Mouse (Mus musculus): ENCODE results near the gene Ppp1r15a. TPM values are rescaled to one million over a fixed set of nuclear protein-coding genes. Genes with fewer than 3 reads are reported as not detected.

Ppp1r15a gene
- polyA plus RNA-seq, 1 experiment from 2014 or later = 14.3 TPM

DNA sequence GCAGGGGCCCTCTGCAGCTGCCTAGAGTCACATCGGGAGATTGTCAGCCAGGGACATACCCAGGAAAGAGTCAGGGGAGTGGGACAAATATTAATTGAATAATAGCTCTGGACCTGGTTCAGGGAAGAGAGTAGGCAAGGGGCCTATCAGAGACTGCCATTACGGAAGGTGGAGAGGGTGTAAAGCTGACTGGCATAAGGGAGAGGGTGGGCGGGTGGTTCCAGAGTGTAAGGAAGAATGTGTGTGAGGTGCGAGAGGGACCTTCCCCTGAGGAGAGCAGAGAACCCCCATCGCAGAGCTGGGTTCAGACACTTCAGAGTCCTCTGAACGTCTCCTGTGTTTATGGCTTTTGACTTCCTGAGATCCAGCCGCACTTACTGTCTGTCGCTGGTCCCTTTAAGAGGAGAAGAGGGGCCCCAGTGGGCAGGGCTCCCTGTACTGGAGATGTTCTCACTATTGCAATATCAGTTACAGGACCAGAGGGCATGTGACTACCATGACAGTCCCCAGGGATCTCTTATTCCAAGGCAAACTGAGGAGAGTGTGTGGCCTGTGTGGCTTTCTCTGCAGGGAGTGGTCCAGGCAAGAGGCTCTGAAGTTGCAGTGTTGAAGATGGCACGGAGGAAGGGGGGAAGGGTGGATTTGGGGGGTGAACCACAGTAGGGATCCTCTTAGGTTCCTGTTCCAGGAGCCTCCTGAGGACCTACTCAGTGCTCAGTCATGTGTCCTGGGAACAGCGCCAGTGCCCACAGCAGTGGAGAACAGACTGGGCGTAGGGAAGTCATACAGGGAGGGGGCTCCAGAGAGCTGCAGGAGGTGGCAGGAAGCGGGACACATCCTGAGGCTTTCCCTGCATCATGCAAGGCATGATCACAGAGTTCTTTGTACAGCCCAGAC lies 35.8 kb upstream of the Ppp1r15a start:
- Histone ChIP-seq H3K4me3 (no peak overlapping the region), H3K4me1 (replicated peaks) (no peaks in the 10 kb centered on the region; the same call in 1 of the 2 replicates), H3K4me2 (no peak overlapping the region), H3K9ac (peak overlapping the region; percentile 31; the same call in 1 of the 2 replicates), H3K27ac (no peak overlapping the region), H3K27me3 (peaks cover 11% of the 10 kb centered on the region; the same call in 1 of the 2 replicates), H3K9me3 (no peaks in the 10 kb centered on the region), H3K36me3 (no peaks in the 10 kb centered on the region)
- 55% methylated on average over 12 of the region's 12 CpGs for WGBS
- ATAC-seq (ENCODE audit: low FRiP score) = no peak

GRCm38 (mm10) chr7:45560843-45561623 lies 35.0 kb upstream of the Ppp1r15a start:
- Histone ChIP-seq H3K4me1 (replicated peaks) (no peaks in the 10 kb centered on the region; the same call in 1 of the 2 replicates), H3K4me2 (no peak overlapping the region), H3K4me3 (no peak overlapping the region), H3K27ac (no peak overlapping the region), H3K27me3 (peaks cover 11% of the 10 kb centered on the region; the same call in 1 of the 2 replicates), H3K36me3 (no peaks in the 10 kb centered on the region), H3K9me3 (no peaks in the 10 kb centered on the region), H3K9ac (no peak overlapping the region)
- WGBS = 29% methylated on average over 17 of the region's 17 CpGs
- ATAC-seq (ENCODE audit: low FRiP score) = 0 out of 2 replicates have a peak, but pooled peaks have one; percentile 71

DNA sequence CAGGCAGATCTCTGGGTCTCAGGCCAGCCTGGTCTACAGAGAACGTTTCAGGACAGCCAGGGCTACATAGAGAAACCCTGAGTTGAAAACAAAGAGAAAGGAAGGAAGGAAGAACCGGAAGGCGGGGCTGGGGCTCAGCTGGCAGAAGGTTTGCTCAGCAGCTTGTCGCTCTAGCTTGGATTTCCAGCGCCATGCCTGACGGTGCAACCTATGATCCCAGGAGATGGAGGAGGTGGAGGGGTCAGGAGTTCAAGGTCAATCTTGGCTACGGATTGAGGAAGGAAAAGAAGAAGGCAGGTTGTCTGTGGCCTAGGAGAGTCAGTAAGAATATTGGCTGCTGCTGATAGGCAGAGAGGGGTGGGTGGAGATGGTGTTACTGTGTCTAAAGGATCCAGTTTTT lies 34.2 kb upstream of the Ppp1r15a start:
- Histone ChIP-seq H3K36me3 (no peaks in the 10 kb centered on the region), H3K27me3 (peaks cover 11% of the 10 kb centered on the region; the same call in 1 of the 2 replicates), H3K27ac (no peak overlapping the region), H3K9me3 (no peaks in the 10 kb centered on the region), H3K4me2 (no peak overlapping the region), H3K4me3 (no peak overlapping the region), H3K9ac (no peak overlapping the region), H3K4me1 (replicated peaks) (no peaks in the 10 kb centered on the region; the same call in 1 of the 2 replicates)
- ATAC-seq (ENCODE audit: low FRiP score) = no peak
- WGBS = 78% methylated on average over 7 of the region's 7 CpGs

DNA sequence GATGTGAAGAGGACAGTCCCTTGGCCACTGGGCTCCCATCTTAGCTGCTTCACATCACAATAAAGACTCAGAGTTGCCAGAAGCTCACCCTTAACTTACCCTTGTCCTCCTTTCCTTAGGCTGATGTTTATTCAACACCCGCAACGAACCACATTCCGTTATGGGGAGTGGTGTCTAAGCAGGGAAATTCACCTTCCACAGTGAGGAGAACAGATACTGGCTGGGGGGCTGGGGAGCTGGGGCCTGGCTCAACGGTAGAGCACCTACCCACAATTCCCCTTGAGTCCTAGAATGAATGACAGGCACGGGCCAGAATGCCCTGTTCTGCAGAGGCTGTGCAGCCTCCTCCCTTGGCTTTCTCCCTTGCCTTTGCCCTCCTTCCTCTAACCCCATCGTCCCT lies 32.8 kb upstream of the Ppp1r15a start:
- Histone ChIP-seq H3K27me3 (peaks cover 11% of the 10 kb centered on the region; the same call in 1 of the 2 replicates), H3K4me3 (no peak overlapping the region), H3K9ac (no peak overlapping the region), H3K4me2 (no peak overlapping the region), H3K9me3 (no peaks in the 10 kb centered on the region), H3K4me1 (replicated peaks) (no peaks in the 10 kb centered on the region; the same call in 1 of the 2 replicates), H3K36me3 (no peaks in the 10 kb centered on the region), H3K27ac (no peak overlapping the region)
- no peak for ATAC-seq (ENCODE audit: low FRiP score)
- WGBS = 69% methylated on average over 5 of the region's 6 CpGs

GRCm38 (mm10) chr7:45555787-45556186 lies 29.7 kb upstream of the Ppp1r15a start:
- no peak for ATAC-seq (ENCODE audit: low FRiP score)
- no peak overlapping the region for H3K4me3 ChIP-seq
- no peak overlapping the region for H3K27ac ChIP-seq
- H3K36me3 ChIP-seq = no peaks in the 10 kb centered on the region
- no peaks in the 10 kb centered on the region for H3K9me3 ChIP-seq
- H3K27me3 ChIP-seq = no peaks in the 10 kb centered on the region
- H3K4me1 ChIP-seq (replicated peaks) = no peaks in the 10 kb centered on the region
- H3K4me2 ChIP-seq = no peak overlapping the region
- H3K9ac ChIP-seq = no peak overlapping the region
- 21% methylated on average over 8 of the region's 8 CpGs for WGBS

DNA sequence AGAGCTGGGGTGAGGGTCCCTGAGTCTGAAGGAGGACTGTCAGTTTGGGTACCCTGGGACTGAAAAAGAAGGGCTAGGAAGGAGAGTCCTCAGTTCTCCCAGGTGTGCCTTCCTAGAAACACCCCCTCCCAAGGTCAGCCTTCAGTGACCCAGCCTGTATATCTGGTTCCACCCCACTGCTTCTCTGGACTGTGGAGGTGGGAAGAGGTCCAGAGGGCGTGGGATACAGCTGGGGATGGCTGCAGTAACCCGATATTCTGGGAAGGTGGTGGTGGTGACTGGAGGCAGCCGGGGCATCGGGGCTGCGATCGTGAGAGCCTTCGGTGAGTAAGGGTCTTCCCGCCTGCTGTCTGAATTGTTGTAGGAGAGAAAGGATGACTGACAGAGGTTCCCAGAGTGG lies 28.7 kb upstream of the Ppp1r15a start, which contains the start of gene Hsd17b14:
Gene Hsd17b14 (plus strand): TSS at position 150 of the 400 bp plus-strand sequence.
- ATAC-seq (ENCODE audit: low FRiP score) = no peak
- Histone ChIP-seq H3K27ac (no peak within 1 kb of the TSS), H3K4me3 (no peak within 1 kb of the TSS), H3K4me1 (replicated peaks) (no peaks in the 10 kb centered on the region), H3K4me2 (no peak within 1 kb of the TSS), H3K36me3 (no peaks in the 10 kb centered on the region), H3K9me3 (no peaks in the 10 kb centered on the region), H3K9ac (no peak within 1 kb of the TSS; the same call in 1 of the 2 replicates), H3K27me3 (no peaks in the 10 kb centered on the region)
- WGBS = 42% methylated on average over 8 of the region's 8 CpGs

DNA sequence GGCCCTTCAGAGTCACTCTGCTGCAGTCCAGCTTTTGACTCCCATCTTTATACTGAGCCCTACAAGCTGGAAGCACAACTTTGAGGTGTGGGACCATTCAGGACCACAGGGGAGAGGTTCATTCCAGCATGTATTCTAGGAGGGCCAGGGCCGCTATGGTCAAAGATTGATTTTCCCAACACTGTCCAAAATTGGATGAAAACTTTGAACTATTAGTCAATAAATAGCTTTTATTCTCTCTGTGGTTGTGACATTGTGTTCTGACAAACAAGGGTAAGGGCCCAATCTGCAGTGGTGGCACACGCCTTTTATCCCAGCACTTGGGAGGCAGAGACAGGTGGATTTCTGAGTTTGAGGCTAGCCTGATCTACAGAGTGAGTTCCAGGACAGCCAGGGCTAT lies 27.9 kb upstream of the Ppp1r15a start:
- no peak overlapping the region for H3K27ac ChIP-seq
- H3K9me3 ChIP-seq = no peaks in the 10 kb centered on the region
- 87% methylated on average over 2 of the region's 2 CpGs for WGBS
- no peaks in the 10 kb centered on the region for H3K4me1 ChIP-seq (replicated peaks)
- ATAC-seq (ENCODE audit: low FRiP score) = no peak
- H3K36me3 ChIP-seq = no peaks in the 10 kb centered on the region
- H3K27me3 ChIP-seq = no peaks in the 10 kb centered on the region
- H3K9ac ChIP-seq = no peak overlapping the region
- H3K4me3 ChIP-seq = no peak overlapping the region
- no peak overlapping the region for H3K4me2 ChIP-seq

- H3K27ac ChIP-seq = no peak overlapping the region
- no peak overlapping the region for H3K4me2 ChIP-seq
- no peak overlapping the region for H3K9ac ChIP-seq
- H3K4me3 ChIP-seq = no peak overlapping the region
- no peaks in the 10 kb centered on the region for H3K27me3 ChIP-seq
- 77% methylated on average over 8 of the region's 8 CpGs for WGBS
- no peaks in the 10 kb centered on the region for H3K36me3 ChIP-seq
- H3K9me3 ChIP-seq = no peaks in the 10 kb centered on the region
- no peaks in the 10 kb centered on the region for H3K4me1 ChIP-seq (replicated peaks)
- ATAC-seq (ENCODE audit: low FRiP score) = no peak
Measured at GRCm38 (mm10) chr7:45553519-45553918, 27.5 kb upstream of the Ppp1r15a start.

- Histone ChIP-seq H3K4me1 (replicated peaks) (no peaks in the 10 kb centered on the region), H3K9me3 (no peaks in the 10 kb centered on the region), H3K27me3 (no peaks in the 10 kb centered on the region), H3K9ac (no peak overlapping the region), H3K4me3 (no peak overlapping the region), H3K36me3 (no peaks in the 10 kb centered on the region), H3K27ac (no peak overlapping the region), H3K4me2 (no peak overlapping the region)
- 83% methylated on average over 8 of the region's 8 CpGs for WGBS
- ATAC-seq (ENCODE audit: low FRiP score) = no peak
Measured at GRCm38 (mm10) chr7:45551512-45551883, 25.4 kb upstream of the Ppp1r15a start.

- H3K9ac ChIP-seq = no peak overlapping the region
- WGBS = 81% methylated on average over 11 of the region's 11 CpGs
- no peak for ATAC-seq (ENCODE audit: low FRiP score)
Measured at GRCm38 (mm10) chr7:45550821-45551511, 24.9 kb upstream of the Ppp1r15a start.

DNA sequence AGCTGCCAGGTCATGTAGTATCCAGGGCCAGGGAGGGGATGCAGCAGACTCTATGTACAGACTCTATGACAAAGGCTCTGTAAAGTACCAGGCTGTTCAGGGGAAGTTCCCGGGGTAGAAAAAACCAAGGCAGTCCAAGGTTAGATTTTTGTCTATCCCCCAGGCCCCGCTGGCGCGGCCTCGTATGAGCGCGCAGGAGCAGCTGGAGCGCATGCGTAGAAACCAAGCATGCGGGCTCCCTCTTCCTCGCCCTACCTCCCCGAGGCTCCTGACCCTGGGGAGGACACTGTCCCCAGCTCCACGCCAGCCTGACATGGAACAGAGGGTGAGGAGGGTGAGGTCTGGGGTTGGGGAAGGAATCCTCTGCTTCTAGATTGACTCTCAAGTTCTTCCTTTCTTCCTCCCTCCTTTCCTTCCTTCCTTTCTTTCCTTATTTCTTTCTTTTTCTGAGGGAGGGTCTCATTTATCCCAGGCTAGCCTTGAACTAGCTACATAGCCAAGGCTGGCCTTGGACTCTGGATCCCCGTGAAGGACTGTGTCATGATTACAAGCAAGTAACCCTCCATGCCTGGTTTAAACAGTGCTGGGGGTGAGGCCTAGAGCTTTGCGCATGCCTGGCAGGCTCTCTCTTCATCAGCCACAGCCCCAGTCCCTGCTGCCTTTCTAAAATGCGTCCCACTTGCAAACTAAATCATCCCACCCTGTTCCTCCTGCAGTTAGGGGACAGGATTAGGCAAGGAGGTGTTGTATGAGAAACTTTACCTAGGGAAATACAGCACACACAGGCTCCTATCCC lies 23.8 kb upstream of the Ppp1r15a start:
- H3K9me3 ChIP-seq = no peaks in the 10 kb centered on the region
- H3K36me3 ChIP-seq = no peaks in the 10 kb centered on the region
- no peak overlapping the region for H3K27ac ChIP-seq
- WGBS = 87% methylated on average over 16 of the region's 16 CpGs
- no peak overlapping the region for H3K9ac ChIP-seq
- H3K27me3 ChIP-seq = no peaks in the 10 kb centered on the region
- no peaks in the 10 kb centered on the region for H3K4me1 ChIP-seq (replicated peaks)
- no peak for ATAC-seq (ENCODE audit: low FRiP score)
- H3K4me3 ChIP-seq = no peak overlapping the region
- no peak overlapping the region for H3K4me2 ChIP-seq

More at GRCm38 (mm10) chr7:45550821-45551511, 24.9 kb upstream of the Ppp1r15a start:
- no peak overlapping the region for H3K4me3 ChIP-seq
- H3K4me1 ChIP-seq (replicated peaks) = no peaks in the 10 kb centered on the region
- H3K4me2 ChIP-seq = no peak overlapping the region
- H3K36me3 ChIP-seq = no peaks in the 10 kb centered on the region
- no peaks in the 10 kb centered on the region for H3K27me3 ChIP-seq
- no peaks in the 10 kb centered on the region for H3K9me3 ChIP-seq
- H3K27ac ChIP-seq = no peak overlapping the region

All from hindbrain, embryonic 13.5 days (tissue).